Comparison of ENCODE assay signal across 8 mouse cellular contexts in genomic region chr16:8829564-8830359, GRCm38 (mm10). TPM values are rescaled to one million over a fixed set of nuclear protein-coding genes. Genes with fewer than 3 reads are reported as not detected.
DNase-seq lines count a peak whose midpoint lies in the region; ATAC-seq and TF ChIP-seq lines count a peak whose summit lies in the region.

1810013L24Rik (plus strand) TSS chr16:8830100.

- H3K27ac ChIP-seq in gastrocnemius, adult 2 months: peak within 1 kb of the TSS; percentile 100
- peak within 1 kb of the TSS; percentile 98 for H3K27ac ChIP-seq in hindbrain, postnatal 0 days
- peak within 1 kb of the TSS; percentile 99 for H3K27ac ChIP-seq in left cerebral cortex, adult 2 months

- peak; percentile 89 for ATAC-seq in common myeloid progenitor, adult 5-6 weeks (replicated peaks; ENCODE audit: low read depth, poor library complexity, severe bottlenecking)
- peak; percentile 98 for ATAC-seq in hindbrain, postnatal 0 days
- peak; percentile 87 for ATAC-seq in megakaryocyte, adult 5-6 weeks (ENCODE audit: poor library complexity, severe bottlenecking)

- 0 out of 2 replicates have a peak, but pooled peaks cover 3% of the 10 kb centered on the region for H3K36me3 ChIP-seq in hindbrain, postnatal 0 days (ENCODE audit: insufficient read depth, low read length)

- peak within 1 kb of the TSS; percentile 92 for H3K4me2 ChIP-seq in hindbrain, postnatal 0 days (ENCODE audit: low read depth, low read length)

- peak within 1 kb of the TSS; percentile 99 for H3K4me3 ChIP-seq in gastrocnemius, adult 2 months
- peak within 1 kb of the TSS; percentile 100 for H3K4me3 ChIP-seq in hindbrain, postnatal 0 days (ENCODE audit: low read length)
- peak within 1 kb of the TSS; percentile 86 for H3K4me3 ChIP-seq in left cerebral cortex, adult 2 months

- under 1% methylated on average over 77 of the region's 80 CpGs for WGBS in hindbrain, postnatal 0 days

- H3K9me3 ChIP-seq in hindbrain, postnatal 0 days (ENCODE audit: low read length): no peaks in the 10 kb centered on the region

- intact Hi-C loops in gastrocnemius, adult 2 months (cut with DNase I): loop anchor here (2.0 to 5.0 kb wide), 2 partner anchors 19 to 38 kb away; no protein-coding TSS in a partner anchor
- intact Hi-C loops in left cerebral cortex, adult 2 months (cut with DNase I): loop anchor here (2.0 to 10.0 kb wide), 4 partner anchors 47 to 145 kb away; partner anchors contain the start of gene Gm5767

- H3K9ac ChIP-seq in hindbrain, postnatal 0 days (replicated peaks; ENCODE audit: low read length): peak within 1 kb of the TSS; percentile 100

- peak; percentile 100 for DNase-seq in ZHBTc4 (ENCODE audit: low read depth, low spot score)
- DNase-seq in gastrocnemius, adult 2 months: peak; percentile 99
- peak; percentile 99 for DNase-seq in hindbrain, postnatal 0 days (ENCODE audit: low spot score)
- DNase-seq in left cerebral cortex, adult 2 months (ENCODE audit: extremely low spot score in 1 of 2, low spot score in 2 of 2): peak; percentile 96 to 98
- DNase-seq in right cerebral cortex, adult 2 months (ENCODE audit: low spot score in 2 of 2): peak; percentile 95 to 97
- peak; percentile 98 for DNase-seq in urinary bladder, postnatal 14 days (ENCODE audit: low spot score)

- H3K27me3 ChIP-seq in hindbrain, postnatal 0 days (ENCODE audit: insufficient read depth, low read length): no peaks in the 10 kb centered on the region

- H3K4me1 ChIP-seq in hindbrain, postnatal 0 days (ENCODE audit: insufficient read depth, low read length): peaks cover 7% of the 10 kb centered on the region

- no peak for TF ChIP-seq CTCF in gastrocnemius, adult 2 months (IDR thresholded peaks at IDR 0.05)
- TF ChIP-seq CTCF in hindbrain, postnatal 0 days (IDR thresholded peaks at IDR 0.05; ENCODE audit: low read depth): no peak
- TF ChIP-seq CTCF in left cerebral cortex, adult 2 months (IDR thresholded peaks at IDR 0.05): no peak; the same call in 1 of the 2 replicates

RNA-seq across cellular contexts. Expression of gene 1810013L24Rik, which starts in this region (rescaled TPM):
- total RNA-seq in common myeloid progenitor, adult 5-6 weeks (2017): 63.6 and 71.1 TPM in 2 replicates
- total RNA-seq in gastrocnemius, adult 2 months (2021): 100 to 1,000 TPM in 1 of 2 experiments, 10 to 100 TPM in 1; 80.9 to 111 TPM
- 50.3 and 51.8 TPM in 2 replicates for total RNA-seq in hindbrain, postnatal 0 days (2014; rRNA removed)
- 16.8 and 17.1 TPM in 2 replicates for polyA plus RNA-seq in hindbrain, postnatal 0 days (2015; fragmentation: Nextera tagmentation; extraction: Ambion mirVana)
- total RNA-seq in left cerebral cortex, adult 2 months (2021): 100 to 1,000 TPM; 111 TPM
- 45.2 and 57.7 TPM in 2 replicates for total RNA-seq in megakaryocyte, adult 5-6 weeks (2015)
- 48.3 and 56.3 TPM in 2 replicates for total RNA-seq in megakaryocyte, adult 5-6 weeks (2017)

Comparison
In these comparisons a context has a peak if more than half of its experiments do, and no peak if none do; other contexts are left out.
1. Peak in every context shown above with its lines: DNase-seq, ATAC-seq, H3K4me3 ChIP-seq and H3K27ac ChIP-seq.